Mouse (Mus musculus): ENCODE measurements at regions not wholly inside any gene's neighbourhood (a gene's known extent, or its start where the extent isn't known, plus 50 kb on each side); places are given as distances from the start of the nearest gene placed in this dataset.

DNA sequence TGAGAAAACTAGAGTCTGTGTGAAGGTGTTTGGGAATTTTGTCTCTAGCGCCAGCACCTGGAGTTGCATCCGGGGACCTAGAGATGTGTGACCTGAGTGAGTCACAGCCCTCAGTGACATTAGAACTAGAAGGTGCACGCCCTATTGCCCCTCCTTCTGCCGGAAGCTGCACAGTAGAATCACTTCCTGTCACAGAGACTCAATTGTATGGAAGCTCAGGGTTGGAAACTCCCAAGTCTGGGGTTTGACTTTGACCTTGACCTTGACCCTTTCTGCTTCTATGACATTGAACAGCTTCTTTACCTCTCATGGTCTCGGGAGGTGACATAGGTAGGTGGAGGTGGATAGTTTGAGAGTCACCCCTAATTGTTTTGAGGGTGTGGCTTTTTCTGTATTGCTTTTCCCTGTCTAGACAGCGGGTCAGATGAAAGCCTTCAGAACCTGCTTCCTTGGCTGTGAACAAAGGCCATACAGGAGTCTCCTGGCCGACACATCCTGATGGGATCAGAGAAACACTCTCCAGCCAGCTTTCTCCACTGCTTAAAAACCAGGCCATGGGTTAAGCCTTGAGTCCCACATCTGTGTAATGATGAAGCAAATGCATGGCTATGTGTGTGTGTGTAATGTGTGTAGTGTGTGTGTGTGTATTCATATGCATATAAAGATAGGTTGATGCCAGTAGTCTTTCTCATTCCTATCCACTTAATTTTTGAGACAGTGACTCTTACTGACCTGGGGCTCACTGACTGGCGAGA lies 328.7 kb downstream of the Gm45692 start:
- DNase-seq = no peak

DNA sequence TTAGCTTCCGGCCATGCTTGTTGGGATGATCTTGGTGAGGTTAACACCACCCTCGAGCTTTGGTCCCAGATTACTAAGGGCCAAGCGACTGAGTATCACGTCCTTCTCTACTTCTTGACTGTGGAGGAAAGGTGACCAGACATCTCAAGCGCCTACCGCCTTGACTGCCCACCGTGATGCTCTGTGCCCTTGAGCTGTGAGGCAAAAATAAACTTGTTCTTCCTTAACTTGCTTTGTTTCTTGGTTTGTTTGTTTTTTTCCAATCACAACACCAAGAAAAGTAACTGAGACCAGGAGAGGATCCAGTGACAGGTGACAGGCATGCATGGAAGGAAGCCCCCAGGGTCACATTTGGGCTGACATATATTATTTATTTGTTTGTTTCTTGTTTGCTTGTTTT lies 330.0 kb downstream of the Gm45692 start:
- DNase-seq = no peak

DNA sequence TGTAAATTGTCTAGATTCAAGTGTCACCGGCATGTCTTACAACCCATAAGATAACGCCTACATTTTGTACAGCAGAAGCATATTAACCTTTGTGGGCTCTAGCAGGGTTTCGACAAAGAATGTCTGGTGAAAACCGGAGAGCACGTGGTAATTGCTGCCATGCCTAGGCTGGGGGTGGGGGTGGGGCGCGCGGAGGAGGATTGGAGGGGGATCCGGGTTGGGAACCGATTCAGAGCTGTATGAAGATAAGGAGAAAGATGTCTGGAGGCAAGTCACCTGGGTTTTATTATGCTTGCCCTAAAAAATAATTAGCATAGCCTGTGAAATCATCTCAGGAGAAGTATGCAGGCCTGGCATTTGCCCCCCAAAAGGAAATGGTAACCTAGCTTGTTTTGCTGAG lies 331.2 kb downstream of the Gm45692 start:
- DNase-seq = no peak

DNA sequence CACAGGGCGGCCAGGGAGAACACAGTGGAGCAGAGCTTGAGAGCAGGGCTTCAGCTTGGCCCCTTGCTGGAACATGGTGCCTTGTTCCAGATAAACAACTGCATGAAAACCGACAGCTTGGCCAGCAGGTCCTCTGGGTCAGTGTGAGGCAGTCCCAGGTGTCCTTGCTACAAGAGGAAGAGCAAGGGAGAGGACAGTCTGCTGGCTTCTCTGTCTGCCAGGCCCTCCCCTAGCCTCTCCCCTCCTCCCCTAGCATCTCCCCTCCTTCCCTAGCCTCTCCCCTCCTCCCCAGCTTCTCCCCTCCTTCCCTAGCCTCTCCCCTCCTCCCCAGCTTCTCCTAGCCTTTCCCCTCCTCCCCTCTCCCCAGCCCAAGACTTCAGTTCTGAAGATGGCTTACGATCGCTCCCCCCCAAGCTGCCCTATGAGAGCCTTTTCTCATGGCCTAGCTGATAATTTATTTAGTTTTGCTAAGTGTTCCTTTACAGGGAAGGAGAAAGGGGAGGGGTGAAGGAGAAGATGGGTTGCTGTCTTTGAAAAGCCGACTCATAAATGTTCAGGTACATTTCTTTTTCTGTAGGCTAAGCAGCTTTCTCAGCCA lies 333.7 kb downstream of the Gm45692 start:
- DNase-seq = no peak

DNA sequence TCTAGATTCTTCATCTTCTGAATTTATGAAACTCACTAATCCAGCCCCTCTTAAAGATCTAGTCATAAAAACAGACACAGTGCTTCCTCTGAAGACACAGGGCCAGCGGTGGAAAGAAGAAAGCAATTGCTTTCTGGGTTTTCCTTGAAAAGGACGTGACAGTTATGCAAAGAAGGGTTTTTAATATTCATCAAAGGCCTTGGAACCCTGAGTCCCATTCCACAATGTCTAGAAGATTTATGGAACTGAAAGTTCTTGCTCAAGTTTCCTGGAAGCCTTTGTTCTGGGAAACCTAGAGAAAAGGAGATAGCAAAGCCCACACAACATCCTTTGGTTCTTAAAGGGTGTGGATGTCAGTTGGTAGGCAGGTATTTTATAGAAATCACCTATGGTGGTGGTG lies 346.0 kb downstream of the Gm45692 start:
- DNase-seq = no peak

DNA sequence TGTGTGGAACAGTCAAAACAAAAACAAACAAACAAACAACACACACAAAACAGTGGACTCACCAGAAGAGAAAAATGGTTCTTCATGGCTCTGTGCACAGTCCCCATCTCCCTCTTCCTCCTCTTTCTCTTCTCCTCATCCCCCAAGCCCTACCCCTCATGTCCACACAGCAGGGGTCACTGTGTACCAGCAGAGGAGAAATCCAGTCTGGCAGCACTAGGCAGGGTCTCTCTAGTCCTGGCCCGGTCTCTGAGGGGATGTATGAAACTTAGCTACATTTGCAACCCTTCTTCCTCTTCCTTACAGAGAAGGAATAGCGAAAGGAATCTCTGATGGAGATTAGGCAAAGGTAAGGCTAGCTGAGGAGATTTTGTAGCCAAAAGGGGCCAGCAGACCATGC lies 349.1 kb downstream of the Gm45692 start:
- no peak for DNase-seq

DNA sequence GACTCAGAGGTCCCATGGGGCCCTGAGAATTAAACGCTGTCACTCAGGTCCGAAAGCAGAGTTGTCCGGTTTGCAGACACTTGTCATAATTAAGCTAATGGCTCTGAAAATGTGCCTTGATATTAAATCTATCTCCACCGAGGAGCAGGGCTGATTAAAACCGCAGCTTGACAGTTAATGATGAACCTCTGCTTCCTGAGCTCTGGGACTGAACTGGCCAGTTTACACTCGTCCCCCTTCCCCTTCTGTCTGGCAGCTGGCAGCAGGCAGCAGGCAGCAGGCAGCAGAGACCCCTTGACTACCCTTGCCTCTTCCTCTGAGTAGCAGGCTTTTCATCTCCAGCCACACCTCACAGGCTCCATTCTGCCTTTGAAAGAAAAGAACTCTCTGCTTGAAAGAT lies 350.4 kb downstream of the Gm45692 start:
- DNase-seq = no peak

DNA sequence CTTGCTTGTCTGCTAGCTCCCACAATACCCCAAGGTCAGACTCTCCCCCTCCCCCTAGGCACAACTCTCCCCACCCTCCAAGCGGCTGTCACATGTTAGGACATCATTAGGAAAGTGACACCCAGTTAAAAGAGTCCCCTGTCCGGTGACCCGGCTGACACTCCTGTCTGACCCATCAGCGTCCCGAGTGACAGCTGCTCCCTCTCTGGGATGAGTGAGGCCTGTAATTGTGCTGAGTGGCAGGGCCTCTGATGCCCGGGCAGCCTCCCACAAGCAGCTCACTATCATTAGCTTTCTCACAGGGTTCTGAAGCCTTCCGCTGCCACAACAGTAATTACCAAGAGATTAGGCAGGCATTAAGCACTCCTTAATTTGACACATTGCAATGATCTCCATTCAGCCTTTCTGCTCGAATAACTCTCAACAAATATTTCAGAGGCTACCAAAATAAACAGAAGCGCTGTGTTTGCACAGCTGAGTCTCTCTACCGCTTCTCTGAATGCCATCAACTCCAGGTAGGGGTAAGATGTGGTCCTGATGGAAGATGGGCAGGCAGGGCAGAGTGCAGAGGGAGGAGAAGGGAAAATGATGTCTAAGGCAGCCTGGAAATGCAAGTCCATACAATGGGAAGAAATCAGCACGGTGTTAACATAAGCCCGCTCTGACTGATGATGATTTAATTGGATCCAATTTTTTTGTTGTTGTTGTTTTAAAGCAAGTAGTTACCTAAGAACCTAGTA lies 352.6 kb downstream of the Gm45692 start:
- DNase-seq = no peak

DNA sequence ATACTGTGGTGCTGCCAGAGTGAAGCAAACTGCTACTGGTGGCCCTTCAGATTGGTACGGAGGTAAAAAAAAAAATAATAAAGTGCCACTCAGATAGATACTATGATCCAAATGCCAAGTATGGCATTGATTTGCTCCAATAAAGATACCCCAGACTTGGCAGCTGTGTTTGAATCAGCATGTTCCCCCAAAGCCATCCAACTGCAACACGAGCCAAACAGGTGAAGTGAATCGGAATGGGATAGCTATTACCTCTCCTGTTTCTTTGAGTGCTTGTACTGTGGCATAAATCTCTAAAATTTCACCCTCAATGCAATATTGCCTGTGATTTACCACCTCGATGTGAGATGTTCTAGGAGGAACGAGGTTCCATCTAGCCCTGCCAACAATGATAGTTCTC lies 365.4 kb downstream of the Gm45692 start:
- no peak for DNase-seq

DNA sequence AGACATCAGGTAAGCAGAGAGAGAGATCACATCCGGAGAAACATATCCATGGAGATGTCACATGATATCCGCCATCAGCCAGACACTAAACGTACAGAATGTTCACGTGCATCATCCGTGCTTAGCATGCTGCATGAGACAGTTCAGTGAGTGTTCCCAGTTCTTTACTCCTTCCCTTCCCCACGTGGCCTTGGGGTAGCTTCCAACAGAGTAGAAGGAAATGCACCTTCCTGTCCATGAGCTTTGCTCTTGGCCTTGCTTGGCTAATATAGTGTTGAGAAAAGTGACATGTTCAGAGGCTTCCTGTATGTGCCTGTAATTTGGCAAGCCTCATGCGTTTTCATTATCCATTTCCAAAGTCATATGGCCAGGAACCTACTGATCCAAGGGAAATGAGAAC lies 368.5 kb downstream of the Gm45692 start:
- no peak for DNase-seq

DNA sequence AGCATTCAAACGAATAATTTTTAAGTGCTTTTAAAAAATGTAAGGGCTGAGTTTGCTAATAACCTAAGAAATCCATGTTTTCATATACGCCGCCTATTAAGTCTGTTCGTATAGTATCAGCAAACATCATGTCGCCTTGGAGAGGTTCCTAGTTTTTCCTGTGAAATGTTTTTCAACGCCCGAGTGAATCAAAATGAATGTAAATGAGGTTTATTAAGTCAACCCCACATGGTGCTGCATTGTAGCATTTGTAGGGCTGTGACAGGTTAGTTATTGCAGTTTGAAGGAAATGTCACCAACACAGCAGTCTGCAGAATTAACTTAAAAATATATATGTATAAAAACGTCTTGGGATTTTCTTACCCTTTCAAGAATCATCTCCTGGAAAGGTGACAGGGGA lies 369.3 kb downstream of the Gm45692 start:
- DNase-seq = no peak

DNA sequence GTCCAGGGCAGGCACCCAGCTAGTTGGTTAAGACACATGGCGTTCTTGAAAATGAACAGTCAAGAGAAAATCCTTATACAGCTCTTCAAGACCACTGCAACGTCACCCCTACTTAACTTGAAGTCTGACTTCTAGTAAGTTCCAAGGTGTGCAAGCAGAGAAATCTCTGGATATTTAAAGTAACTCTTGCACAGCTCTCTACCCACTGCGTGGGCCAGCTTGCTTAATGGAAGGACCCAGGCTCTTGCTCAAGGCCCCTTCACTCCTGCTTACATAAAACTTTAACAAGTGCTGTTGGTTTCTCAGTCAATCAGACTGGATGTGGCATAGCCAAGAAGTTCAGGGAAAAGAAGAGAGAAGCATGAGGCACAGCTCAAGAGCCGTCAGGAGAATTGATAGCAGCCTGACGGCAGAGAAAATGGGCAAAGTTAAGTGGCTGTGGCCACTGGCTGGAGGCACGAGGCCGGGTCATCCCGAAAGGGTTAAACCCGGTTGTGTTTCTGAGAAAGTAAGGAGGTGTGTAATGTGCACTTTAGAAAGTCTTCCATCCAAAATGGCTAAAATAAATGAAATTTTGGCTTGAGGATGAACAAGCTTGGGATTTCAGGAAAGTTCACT lies 382.0 kb downstream of the Gm45692 start:
- DNase-seq = no peak

DNA sequence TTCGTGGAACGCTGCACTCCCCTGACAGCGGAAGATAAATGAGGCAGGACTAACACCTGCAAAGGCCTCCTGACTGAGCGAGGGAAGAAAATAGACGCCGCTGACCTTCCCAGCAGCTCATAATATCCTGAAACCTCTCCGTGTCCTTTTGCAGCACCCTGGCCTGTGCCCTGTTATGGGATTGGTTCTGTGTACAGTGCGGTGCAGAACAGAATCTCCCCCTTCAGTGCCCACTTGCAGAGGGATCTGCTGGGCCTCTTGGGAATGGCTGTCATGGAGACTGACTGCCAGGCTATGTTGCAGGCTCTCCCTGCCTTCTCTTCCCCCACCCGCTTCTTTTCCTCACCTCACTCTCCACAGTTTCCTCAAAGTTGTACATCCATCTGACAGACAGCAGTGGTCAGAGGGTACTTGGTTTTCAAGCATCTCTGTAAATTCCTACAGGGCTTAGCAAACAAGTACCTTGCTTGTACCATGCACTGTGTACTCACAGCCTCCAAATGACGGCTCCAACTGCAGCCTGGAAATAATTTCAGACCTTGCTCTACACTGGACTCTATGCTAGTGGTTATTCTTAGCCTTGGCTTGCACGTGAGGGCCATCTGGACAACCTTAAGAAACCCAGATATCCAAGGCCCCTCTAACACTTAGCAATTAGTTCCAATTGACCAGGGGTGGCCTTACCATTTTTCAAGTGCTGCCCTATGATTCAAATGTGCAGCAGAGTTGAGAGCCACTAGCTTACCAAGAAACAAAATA lies 382.7 kb downstream of the Gm45692 start:
- DNase-seq = no peak

DNA sequence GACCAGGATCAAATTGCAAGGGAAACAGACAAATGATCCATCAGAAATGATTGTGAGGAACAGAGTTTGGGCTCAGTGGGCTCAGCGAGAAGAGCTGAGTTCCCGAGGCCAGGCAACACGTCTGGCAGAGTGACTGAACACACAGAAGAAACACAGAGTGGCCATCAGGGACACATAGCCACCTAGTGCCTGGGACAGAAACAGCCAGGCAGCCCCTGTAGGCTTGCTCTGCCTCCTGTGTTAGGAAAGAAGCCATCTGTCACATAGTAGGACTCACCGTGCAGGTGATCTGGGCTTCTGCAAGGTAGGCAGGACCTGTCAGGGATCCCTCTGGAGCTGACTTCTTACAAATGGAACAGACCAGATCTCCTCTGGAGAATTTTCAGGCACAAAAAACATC lies 383.4 kb downstream of the Gm45692 start:
- DNase-seq = no peak

DNA sequence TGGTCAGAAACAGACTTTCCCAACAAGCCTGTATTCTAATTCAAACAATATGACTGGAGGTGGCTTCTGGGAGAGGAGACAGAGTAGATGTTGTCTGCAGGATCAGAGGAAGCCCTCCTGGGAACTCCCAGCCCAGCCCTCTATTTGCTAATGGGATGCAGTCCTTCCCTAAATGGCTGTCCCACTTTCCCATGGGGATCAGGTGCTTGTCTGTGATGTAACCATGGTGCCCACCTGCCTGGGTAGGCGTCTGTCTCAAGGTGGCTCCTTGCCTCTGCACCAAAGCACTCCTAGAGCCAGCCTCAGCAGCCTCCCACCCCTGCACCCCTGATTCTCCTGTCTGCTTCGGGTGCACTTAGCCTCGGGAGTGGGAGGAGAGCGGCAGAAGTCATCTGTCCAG lies 384.6 kb downstream of the Gm45692 start:
- DNase-seq = no peak

DNA sequence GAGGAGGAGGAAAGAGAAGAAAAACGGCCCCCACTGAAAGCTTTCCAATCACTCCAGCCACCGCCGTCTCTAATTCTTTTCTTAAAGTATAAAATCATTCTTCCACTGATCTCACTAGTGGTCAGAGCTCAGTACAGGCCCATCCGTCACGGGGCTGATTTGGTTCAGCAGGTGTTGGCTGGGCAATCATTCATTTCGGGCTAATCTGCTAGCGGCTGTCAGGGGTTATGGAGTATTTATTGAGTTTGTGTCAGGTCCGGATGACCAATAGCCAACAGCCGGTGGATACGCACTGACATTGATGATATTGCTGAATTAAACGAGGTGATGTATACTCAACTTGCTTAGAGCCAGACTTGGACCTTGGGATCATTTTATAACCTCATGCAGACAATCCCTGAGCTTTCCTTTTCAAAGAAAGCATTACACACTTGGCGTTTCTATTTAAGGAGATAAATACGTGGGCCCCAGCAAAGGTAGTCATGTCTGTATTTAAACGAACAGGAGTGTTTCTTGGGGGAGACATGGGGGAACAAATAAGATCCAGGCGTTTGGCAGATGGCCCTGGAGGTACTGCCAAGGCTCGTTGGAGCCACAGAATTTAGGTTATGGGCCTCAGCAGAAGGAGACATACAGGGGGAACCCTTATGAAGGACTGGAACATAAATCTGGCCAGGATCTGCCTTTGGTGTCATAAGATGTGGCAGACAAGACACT lies 385.1 kb downstream of the Gm45692 start:
- no peak for DNase-seq

DNA sequence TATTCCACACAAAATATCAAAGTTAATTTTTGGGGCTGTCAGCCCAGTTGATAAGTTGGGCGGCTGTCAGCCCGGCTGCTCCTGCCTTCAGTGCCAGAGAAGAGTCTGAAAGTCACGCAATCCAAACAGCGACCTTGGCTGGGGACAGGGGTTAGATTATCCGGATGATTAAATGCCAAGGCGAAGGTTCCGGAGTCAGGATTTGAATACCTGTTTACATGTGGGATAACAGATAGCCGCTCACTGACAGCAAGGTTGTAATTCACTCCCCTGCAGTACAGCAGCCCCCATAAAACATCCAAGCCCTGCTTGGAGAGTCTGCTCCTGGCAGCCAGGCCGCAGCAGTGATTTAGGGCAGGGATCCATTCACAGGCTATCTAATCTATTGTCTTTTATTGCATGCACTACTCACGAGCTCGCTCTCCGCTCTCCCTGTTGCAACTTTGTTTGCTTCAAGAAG lies 388.3 kb downstream of the Gm45692 start:
- DNase-seq = no peak

DNA sequence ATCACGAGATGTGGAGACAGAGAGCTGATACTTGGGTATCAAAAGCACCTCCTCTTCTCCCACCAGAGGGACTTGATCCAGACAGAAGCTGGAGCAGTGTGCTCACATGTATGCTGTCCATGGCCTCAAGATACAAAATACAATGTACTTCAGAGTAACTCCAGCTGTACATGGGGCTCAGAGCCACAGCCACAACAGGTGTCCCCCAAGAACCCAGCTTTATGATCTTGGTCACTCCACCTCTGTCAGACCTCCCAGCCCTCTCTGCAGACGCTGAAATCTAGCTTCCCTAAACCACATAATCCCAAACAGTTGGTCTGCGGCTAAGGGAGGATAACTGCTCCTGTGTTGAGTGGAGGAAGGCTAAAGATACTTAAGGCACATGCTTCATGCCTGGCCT lies 389.9 kb downstream of the Gm45692 start:
- DNase-seq = no peak

DNA sequence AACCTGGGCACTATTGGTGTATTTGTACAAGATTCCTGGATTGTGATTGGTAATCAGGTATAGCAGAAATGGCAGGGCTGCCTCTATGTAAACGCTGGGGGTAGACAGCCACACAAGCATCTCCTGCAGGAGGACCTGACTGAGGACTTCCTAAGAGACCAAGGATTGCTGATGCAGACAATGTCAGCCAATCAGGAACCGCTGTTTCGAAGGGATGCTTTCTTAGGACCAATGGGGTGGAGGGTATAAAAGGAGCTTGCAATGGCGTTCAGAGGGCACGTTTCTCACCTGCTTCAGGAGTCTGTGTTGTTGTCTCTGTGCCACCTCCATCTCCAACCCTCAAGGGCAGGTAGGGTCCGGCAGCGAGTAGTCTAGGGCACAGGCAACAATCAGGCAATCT lies 393.7 kb downstream of the Gm45692 start:
- no peak for DNase-seq

DNA sequence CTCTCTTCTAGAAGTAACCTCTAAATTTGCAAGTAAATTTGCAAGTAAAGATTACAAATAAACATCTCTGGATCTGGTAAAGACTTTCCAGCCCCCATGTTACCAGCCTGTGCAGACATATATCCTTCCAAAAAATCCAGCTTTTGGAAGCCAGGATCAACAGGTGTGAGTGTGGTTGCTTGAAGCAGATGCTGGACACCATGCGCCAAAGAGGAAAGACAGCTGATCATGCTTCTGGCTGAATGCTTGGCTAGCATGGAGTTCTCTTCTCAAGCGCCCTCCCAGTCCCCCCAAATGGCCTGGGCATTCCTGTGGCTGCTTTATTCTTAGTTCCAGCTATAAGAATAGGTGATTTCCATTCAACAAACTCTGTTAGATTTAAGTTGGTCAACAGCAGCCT lies 404.9 kb downstream of the Gm45692 start:
- no peak for DNase-seq

DNA sequence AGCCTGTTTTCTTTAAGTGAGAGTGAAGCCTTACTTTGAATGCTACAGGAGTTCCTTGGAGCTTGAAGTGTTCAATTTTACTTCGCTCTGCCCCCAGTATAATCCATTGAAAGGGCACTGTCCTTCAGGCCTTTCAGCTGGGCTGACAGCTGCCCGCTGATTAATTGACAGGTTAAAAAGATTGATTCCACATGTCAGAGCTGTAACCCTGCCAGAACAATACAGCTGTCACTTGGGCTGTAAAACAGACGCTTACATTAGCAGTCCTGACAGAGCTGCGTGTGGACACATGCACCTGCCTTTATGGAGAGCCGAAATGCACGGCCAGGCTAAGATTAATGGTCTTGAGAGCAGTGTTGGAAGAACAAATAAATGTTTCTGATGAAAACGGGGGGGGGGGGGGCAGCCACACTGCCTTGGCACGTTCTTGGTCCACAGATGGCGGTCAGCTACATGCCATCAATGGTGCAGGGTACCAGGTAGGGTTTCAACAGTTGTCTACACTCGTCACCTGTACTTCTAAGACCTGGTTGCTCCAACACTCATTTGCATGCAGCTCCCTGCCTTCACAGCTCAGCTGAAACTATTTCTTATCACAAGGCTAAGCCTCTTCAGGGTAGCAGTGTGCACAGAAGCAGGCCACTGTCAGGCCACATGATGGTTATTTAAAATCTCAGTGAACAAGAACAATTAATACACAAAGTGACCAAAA lies 407.3 kb downstream of the Gm45692 start:
- DNase-seq = no peak

DNA sequence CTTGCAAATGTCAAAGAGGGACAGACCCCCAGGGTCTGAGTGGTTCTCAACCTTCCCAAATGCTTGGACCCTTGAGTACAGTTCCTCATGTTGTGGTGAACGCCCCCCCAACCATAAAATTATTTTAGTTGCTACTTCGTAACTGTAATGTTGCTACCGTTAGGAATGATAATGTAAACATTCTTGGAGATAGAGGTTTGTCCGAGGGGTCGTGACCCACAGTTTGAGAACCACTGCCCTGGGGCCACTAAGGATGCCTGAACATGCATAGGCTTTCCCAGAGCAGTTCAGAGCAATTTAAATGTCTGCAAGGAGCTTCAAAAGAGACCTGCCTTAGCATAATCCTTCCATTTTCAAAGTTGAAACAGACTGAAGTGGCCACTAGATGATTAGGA lies 407.8 kb downstream of the Gm45692 start:
- DNase-seq = no peak

Measured in cerebellum, adult 9-11 months (tissue).